Mouse (Mus musculus) stomach, postnatal 0 days (tissue): ENCODE measurements around the gene Fbxl17. TPM values are rescaled to one million over a fixed set of nuclear protein-coding genes. Genes with fewer than 3 reads are reported as not detected.
A peak's percentile ranks its signal among the peaks of the same experiment; 100 is the strongest.

Source experiments
- ATAC-seq: fragments of 200-750 bp; cut with Nextera tagmentation; 2 replicates; pipeline ENCODE4 v1.8.0; 2017; ENCODE audit not compliant: low FRiP score, low TSS enrichment
- DNase-seq: peaks from one replicate; pipeline ENCODE4 v3.0.0-alpha.2; 2016; ENCODE audit warnings: low spot score
- H3K27ac ChIP-seq: fragments of 300-500 bp; sonication (generic); replicated peaks from 2 replicates; pipeline ENCODE4 v1.5.1; 2014; ENCODE audit warnings: mild to moderate bottlenecking, control low read depth
- H3K27me3 ChIP-seq: fragments of 300-500 bp; sonication (generic); 2 replicates; pipeline ENCODE4 v1.6.1; 2014; ENCODE audit warnings: low read length; ENCODE audit not compliant: control insufficient read depth, insufficient read depth
- H3K36me3 ChIP-seq: fragments of 300-500 bp; sonication (generic); 2 replicates; pipeline ENCODE4 v1.6.1; 2014; ENCODE audit warnings: low read length, mixed read lengths; ENCODE audit not compliant: control insufficient read depth, insufficient read depth
- H3K4me1 ChIP-seq: fragments of 300-500 bp; sonication (generic); replicated peaks from 2 replicates; pipeline ENCODE4 v1.6.1; 2014; ENCODE audit warnings: antibody characterized with exemption; ENCODE audit not compliant: control insufficient read depth, insufficient read depth
- H3K4me2 ChIP-seq: fragments of 300-500 bp; sonication (generic); replicated peaks from 2 replicates; pipeline ENCODE4 v1.6.1; 2014; ENCODE audit warnings: low read depth, mild to moderate bottlenecking, control low read depth, moderate library complexity
- H3K4me3 ChIP-seq: fragments of 300-500 bp; sonication (generic); 2 replicates; pipeline ENCODE4 v1.5.1; 2014; ENCODE audit warnings: low read depth, low read length, control low read depth
- H3K9ac ChIP-seq: fragments of 300-500 bp; sonication (generic); 2 replicates; pipeline ENCODE4 v1.6.1; 2014; ENCODE audit warnings: mild to moderate bottlenecking, low read length, control low read depth, mixed read lengths
- H3K9me3 ChIP-seq: fragments of 300-500 bp; sonication (generic); 2 replicates; pipeline ENCODE4 v1.6.1; 2016; ENCODE audit warnings: low read length; ENCODE audit not compliant: control insufficient read depth
- CTCF ChIP-seq: IDR thresholded peaks from 2 replicates; pipeline ENCODE4 v1.5.1; 2016; ENCODE audit warnings: antibody characterized with exemption, low read depth, mild to moderate bottlenecking, moderate library complexity
- EP300 ChIP-seq: optimal IDR thresholded peaks from 2 replicates; pipeline ENCODE3; 2016; ENCODE audit warnings: antibody characterized with exemption
- WGBS: fragments of 180-500 bp; shearing (Covaris S2); extraction: QIAGEN DNeasy Blood & Tissue Kit; methylation state at CpG from one replicate; pipeline ENCODE4 v1.1.7; 2014; 5-methylcytosine and 5-hydroxymethylcytosine counted together
- polyA plus RNA-seq: library from polyadenylated mRNA; unstranded; fragments of >200 nt; fragmentation: Nextera tagmentation; extraction: Ambion mirVana; gene quantifications from 2 replicates; pipeline ENCODE4 v1.2.1, GENCODE M21; 2015

Gene Fbxl17
- polyA plus RNA-seq, 1 experiment from 2014 or later, result 3.6 TPM

DNA sequence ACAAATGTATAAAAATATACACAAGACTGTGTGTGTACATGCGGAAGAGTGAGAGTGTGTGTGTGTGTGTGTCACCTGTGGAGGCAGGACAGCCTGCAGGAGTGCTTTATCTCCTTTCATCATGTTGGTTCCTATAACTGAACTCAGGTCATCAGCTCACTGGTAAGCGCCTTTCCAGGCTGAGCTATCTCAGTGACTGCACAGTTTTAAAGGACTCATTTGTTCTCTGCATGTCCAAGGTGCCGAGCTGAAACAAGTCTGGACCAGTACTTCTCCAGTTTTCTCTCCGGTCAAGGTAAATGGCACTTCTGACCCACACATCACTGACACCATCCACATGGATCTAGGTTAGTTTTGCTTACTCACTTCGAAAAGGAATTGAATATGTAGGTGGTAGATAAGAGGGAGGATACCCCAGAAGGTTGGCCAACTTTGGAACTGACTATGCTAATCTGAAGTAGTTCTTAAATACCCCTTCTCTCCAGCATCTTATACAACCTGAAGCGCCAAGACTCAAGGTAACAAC lies 2.5 kb downstream of the Fbxl17 start:
- no peaks in the 10 kb centered on the region for H3K36me3 ChIP-seq
- TF ChIP-seq EP300 (no peak), CTCF (no peak)
- H3K9ac ChIP-seq, result no peak overlapping the region
- no peak for DNase-seq
- H3K27ac ChIP-seq, result no peak overlapping the region
- no peaks in the 10 kb centered on the region for H3K9me3 ChIP-seq
- 69% methylated on average over 6 of the region's 6 CpGs for WGBS
- ATAC-seq, result no peak
- H3K4me1 ChIP-seq, result peaks cover 6% of the 10 kb centered on the region; the same call in 1 of the 2 replicates
- peak overlapping the region; percentile 91; the same call in 1 of the 2 replicates for H3K4me2 ChIP-seq
- no peaks in the 10 kb centered on the region for H3K27me3 ChIP-seq
- no peak overlapping the region for H3K4me3 ChIP-seq

DNA sequence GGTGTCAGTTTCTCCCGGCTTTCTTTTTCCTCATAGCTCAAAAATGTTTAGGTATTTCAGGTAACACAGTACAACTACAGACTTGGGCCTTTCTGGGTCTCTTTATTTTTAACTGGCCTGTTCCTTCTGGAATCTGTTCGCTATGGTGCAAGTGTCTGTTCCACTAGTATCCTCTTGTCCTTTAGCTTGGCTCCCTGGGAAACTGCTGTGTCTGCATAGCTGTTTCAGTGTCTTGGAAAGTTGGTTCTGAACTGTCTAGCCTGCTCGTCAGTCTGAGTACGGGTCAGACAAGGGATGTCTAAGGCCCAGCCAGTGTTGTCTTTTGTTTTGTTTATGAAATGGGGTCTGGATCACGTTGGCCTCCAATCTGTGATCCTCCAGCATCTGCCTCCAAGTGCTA lies 3.7 kb downstream of the Fbxl17 start:
- Histone ChIP-seq H3K9me3 (no peaks in the 10 kb centered on the region), H3K27me3 (no peaks in the 10 kb centered on the region), H3K4me2 (no peak overlapping the region), H3K4me1 (peaks cover 6% of the 10 kb centered on the region; the same call in 1 of the 2 replicates), H3K27ac (no peak overlapping the region), H3K4me3 (no peak overlapping the region), H3K36me3 (no peaks in the 10 kb centered on the region), H3K9ac (no peak overlapping the region)
- WGBS, result 65% methylated on average over 5 of the region's 5 CpGs
- no peak for DNase-seq
- TF ChIP-seq CTCF (no peak), EP300 (no peak)
- no peak for ATAC-seq

DNA sequence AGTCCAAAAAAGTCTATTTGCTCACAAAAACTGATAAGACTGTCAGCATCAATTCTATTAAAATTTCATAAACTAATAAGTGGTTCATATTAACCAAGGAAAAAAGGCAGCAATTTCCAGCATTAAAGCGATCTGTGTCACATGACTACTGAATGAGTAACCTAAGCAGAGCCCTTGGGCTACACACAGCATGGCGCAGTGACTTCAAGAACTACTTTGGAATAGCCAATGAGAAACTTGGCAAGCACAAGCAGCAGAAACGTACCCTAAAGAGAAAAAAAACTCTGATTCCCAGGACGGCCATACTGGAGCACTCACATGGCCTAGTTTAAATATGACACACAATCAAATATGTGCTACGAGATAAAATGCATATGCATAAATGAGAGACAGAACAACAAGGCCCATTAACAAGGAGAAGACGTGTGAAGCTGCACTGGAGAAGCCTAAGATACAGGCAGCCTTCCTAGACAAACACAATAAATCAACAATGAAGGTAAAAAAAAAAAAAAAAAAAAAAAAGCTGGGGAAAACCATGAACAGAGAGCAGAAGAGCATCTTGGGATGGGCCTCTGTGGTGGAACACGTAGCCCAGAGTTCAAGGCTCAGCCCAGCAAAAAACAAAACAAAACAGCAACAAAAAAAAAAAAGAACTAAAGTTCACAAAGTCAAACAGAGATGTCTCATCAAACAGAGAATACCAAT lies 5.8 kb downstream of the Fbxl17 start:
- WGBS, result 60% methylated on average over 7 of the region's 7 CpGs
- DNase-seq (no peak), ATAC-seq (no peak)
- no peak overlapping the region for H3K9ac ChIP-seq
- no peaks in the 10 kb centered on the region; the same call in 1 of the 2 replicates for H3K36me3 ChIP-seq
- no peaks in the 10 kb centered on the region for H3K9me3 ChIP-seq
- TF ChIP-seq CTCF, result no peak
- TF ChIP-seq EP300, result no peak
- H3K27ac ChIP-seq, result no peak overlapping the region
- no peaks in the 10 kb centered on the region for H3K27me3 ChIP-seq
- no peak overlapping the region for H3K4me3 ChIP-seq
- peaks cover 6% of the 10 kb centered on the region; the same call in 1 of the 2 replicates for H3K4me1 ChIP-seq
- H3K4me2 ChIP-seq, result no peak overlapping the region

DNA sequence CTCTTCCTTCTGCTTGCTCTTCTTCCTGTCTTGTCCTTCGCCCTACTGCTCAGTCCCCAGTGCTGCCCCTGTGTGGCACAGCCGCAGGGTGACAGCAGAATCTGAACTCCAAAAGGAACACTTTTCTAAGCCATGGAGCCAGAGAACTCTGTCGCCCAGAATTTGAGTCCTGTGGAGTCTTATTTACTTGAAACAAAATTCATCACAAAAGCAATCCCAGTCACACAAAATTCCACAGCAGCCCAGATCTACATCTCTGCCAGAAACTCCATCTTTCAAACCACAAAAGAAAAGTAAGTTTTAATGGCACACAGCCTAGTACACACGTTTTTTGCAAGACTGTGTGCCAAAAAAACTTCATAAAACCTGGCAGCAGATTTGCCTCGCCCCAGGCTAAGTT lies 6.5 kb downstream of the Fbxl17 start:
- WGBS, result 17% methylated on average over 5 of the region's 5 CpGs
- DNase-seq, result no peak

DNA sequence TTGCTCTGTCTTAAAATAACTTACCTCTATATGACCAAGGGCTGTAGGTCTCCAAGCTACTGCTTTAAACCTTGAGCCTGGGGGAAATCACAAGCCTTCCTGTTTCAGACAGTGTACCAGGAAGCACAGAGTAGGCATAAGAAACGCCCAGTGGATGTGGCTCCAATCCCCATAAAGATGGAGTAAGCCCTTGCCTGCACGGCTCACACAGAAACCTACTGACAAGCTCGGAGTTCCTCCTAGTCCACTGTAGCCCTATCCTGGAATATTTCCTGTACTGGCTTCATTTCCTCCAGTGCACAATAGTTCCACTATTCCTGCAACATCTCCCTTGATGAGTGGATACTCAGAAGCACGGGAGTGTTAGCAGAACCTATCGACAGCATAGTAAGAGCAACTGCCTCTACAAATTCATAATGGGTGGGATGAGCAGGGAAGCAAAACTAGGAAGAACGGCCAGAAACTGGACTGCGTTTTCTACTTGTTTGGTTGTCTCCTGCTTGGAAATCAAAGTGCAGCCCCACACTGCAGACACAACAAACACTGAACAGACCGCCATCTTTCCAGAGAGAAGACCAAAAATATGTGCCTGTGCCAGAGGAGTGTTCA lies 7.0 kb downstream of the Fbxl17 start:
- Histone ChIP-seq H3K27me3 (no peaks in the 10 kb centered on the region), H3K9me3 (no peaks in the 10 kb centered on the region), H3K4me3 (no peak overlapping the region), H3K4me1 (peaks cover 6% of the 10 kb centered on the region; the same call in 1 of the 2 replicates), H3K36me3 (no peaks in the 10 kb centered on the region; the same call in 1 of the 2 replicates), H3K4me2 (peak overlapping the region; percentile 28), H3K9ac (no peak overlapping the region), H3K27ac (0 out of 2 replicates have a peak overlapping the region, but pooled peaks have one; percentile 6)
- ATAC-seq, result peak; percentile 60; the same call in 1 of the 2 replicates
- WGBS, result 77% methylated on average over 8 of the region's 8 CpGs
- DNase-seq, result no peak
- no peak for TF ChIP-seq EP300
- no peak for TF ChIP-seq CTCF

More for the DNA sequence above, 6.5 kb downstream of the Fbxl17 start:
- H3K27me3 ChIP-seq, result no peaks in the 10 kb centered on the region
- ATAC-seq, result no peak
- TF ChIP-seq EP300 (no peak), CTCF (peak; percentile 68)
- peak overlapping the region; percentile 28 for H3K4me2 ChIP-seq
- H3K4me3 ChIP-seq, result no peak overlapping the region
- no peak overlapping the region for H3K27ac ChIP-seq
- no peaks in the 10 kb centered on the region for H3K9me3 ChIP-seq
- H3K4me1 ChIP-seq, result peaks cover 6% of the 10 kb centered on the region; the same call in 1 of the 2 replicates
- H3K36me3 ChIP-seq, result no peaks in the 10 kb centered on the region; the same call in 1 of the 2 replicates
- H3K9ac ChIP-seq, result no peak overlapping the region

DNA sequence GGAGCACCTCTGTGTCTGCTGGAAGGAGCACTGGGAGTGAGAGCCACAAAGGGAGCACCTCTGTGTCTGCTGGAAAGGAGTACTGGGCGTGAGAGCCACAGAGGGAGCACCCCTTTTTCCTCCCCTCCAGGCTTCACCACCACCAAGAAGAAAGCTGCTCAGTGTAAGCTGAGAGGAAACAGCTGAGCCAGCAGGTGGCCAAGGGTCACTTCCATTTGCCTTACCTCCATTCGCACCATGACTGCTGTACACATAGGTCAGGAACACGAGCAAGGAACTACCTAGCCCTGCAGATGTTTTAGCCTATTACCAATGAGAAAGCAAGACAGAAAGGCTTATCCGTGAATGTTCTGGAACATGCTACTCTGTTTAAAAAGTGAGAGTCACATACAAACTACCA lies 10.3 kb downstream of the Fbxl17 start:
- DNase-seq, result no peak
- Histone ChIP-seq H3K4me1 (peaks cover 4% of the 10 kb centered on the region; the same call in 1 of the 2 replicates), H3K4me2 (no peak overlapping the region), H3K4me3 (no peak overlapping the region), H3K9me3 (no peaks in the 10 kb centered on the region), H3K9ac (no peak overlapping the region), H3K27ac (no peak overlapping the region), H3K27me3 (no peaks in the 10 kb centered on the region), H3K36me3 (no peaks in the 10 kb centered on the region; the same call in 1 of the 2 replicates)
- WGBS, result 79% methylated on average over 4 of the region's 4 CpGs
- TF ChIP-seq CTCF (no peak), EP300 (no peak)
- ATAC-seq, result no peak
